Mouse (Mus musculus) heart, embryonic 11.5 days (tissue): Measurements from ENCODE around the gene Cd86. TPM values are rescaled to one million over a fixed set of nuclear protein-coding genes. Genes with fewer than 3 reads are reported as not detected.

Source experiments
- ATAC-seq: fragments of 200-750 bp; cut with Nextera tagmentation; replicated peaks from 2 replicates; pipeline ENCODE4 v1.8.0; 2017; ENCODE audit warnings: moderate library complexity; ENCODE audit not compliant: insufficient number of reproducible peaks, low FRiP score, low TSS enrichment
- H3K27ac ChIP-seq: fragments of 300-500 bp; sonication (generic); 2 replicates; pipeline ENCODE4 v1.5.1; 2014; ENCODE audit warnings: mild to moderate bottlenecking, low read depth, low read length
- H3K27me3 ChIP-seq: fragments of 300-500 bp; sonication (generic); 2 replicates; pipeline ENCODE4 v1.6.1; 2014; ENCODE audit warnings: mild to moderate bottlenecking, low read length, mixed read lengths; ENCODE audit not compliant: control insufficient read depth, insufficient read depth
- H3K36me3 ChIP-seq: fragments of 300-500 bp; sonication (generic); 2 replicates; pipeline ENCODE4 v1.6.1; 2014; ENCODE audit warnings: mild to moderate bottlenecking, low read length, moderate library complexity, mixed read lengths; ENCODE audit not compliant: control insufficient read depth, insufficient read depth
- H3K4me1 ChIP-seq: fragments of 300-500 bp; sonication (generic); 2 replicates; pipeline ENCODE4 v1.6.1; 2014; ENCODE audit warnings: low read length; ENCODE audit not compliant: control insufficient read depth, insufficient read depth
- H3K4me2 ChIP-seq: fragments of 300-500 bp; sonication (generic); 2 replicates; pipeline ENCODE4 v1.6.1; 2014; ENCODE audit warnings: mild to moderate bottlenecking, moderate library complexity
- H3K4me3 ChIP-seq: fragments of 300-500 bp; sonication (generic); 2 replicates; pipeline ENCODE4 v1.5.1; 2014; ENCODE audit warnings: low read depth, low read length
- H3K9ac ChIP-seq: fragments of 300-500 bp; sonication (generic); 2 replicates; pipeline ENCODE4 v1.6.1; 2014; ENCODE audit warnings: mild to moderate bottlenecking, low read depth, low read length, moderate library complexity
- H3K9me3 ChIP-seq: fragments of 300-500 bp; sonication (generic); replicated peaks from 2 replicates; pipeline ENCODE4 v1.6.1; 2016; ENCODE audit warnings: low read length; ENCODE audit not compliant: control insufficient read depth
- WGBS: fragments of 180-500 bp; shearing (Covaris S2); extraction: QIAGEN DNeasy Blood & Tissue Kit; methylation state at CpG from one replicate; pipeline ENCODE4 v1.1.7; 2014; ENCODE audit not compliant: insufficient replicate concordance; 5-methylcytosine and 5-hydroxymethylcytosine counted together
- polyA plus RNA-seq: library from polyadenylated mRNA; unstranded; fragments of >200 nt; fragmentation: Nextera tagmentation; extraction: Ambion mirVana; gene quantifications from 2 replicates; pipeline ENCODE4 v1.2.1, GENCODE M21; 2014

The Cd86 gene
- polyA plus RNA-seq, result 0.59 TPM in 1 of 2 replicates, not detected in the other

DNA sequence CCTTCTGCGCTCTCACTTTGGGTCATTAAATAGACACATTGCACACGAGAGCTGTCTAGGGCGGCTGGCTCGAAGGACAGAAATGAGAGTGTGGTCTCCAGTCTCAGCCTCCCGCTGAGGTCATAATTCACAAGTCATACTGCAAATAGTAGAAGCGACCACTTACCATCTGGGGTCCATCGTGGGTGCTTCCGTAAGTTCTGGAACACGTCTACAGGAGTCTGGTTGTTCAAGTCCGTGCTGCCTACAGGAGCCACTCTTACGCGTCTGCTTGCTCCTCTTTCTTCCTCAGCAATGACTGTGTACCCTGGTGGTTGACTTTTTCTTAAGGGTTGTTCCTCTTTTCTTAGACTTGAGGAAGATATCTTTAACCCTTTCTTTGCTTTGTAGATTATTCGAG lies at the start of gene Cd86:
Gene Cd86 (minus strand): TSS at position 300 of the 400 bp plus-strand sequence.
- ATAC-seq, result no peak
- 84% methylated on average over 13 of the region's 13 CpGs for WGBS
- Histone ChIP-seq H3K9me3 (no peaks in the 10 kb centered on the region), H3K4me1 (no peaks in the 10 kb centered on the region), H3K9ac (no peak within 1 kb of the TSS), H3K27me3 (no peaks in the 10 kb centered on the region), H3K27ac (no peak within 1 kb of the TSS), H3K36me3 (no peaks in the 10 kb centered on the region), H3K4me2 (no peak within 1 kb of the TSS), H3K4me3 (no peak within 1 kb of the TSS)

- Histone ChIP-seq H3K9me3 (no peaks in the 10 kb centered on the region), H3K4me1 (no peaks in the 10 kb centered on the region), H3K27me3 (no peaks in the 10 kb centered on the region), H3K36me3 (no peaks in the 10 kb centered on the region), H3K9ac (no peak overlapping the region), H3K27ac (no peak overlapping the region), H3K4me3 (no peak overlapping the region), H3K4me2 (no peak overlapping the region)
- 77% methylated on average over 12 of the region's 12 CpGs for WGBS
- ATAC-seq, result no peak
These were observed 45.9 kb upstream of the Cd86 start for GRCm38 (mm10) chr16:36711760-36712159.

DNA sequence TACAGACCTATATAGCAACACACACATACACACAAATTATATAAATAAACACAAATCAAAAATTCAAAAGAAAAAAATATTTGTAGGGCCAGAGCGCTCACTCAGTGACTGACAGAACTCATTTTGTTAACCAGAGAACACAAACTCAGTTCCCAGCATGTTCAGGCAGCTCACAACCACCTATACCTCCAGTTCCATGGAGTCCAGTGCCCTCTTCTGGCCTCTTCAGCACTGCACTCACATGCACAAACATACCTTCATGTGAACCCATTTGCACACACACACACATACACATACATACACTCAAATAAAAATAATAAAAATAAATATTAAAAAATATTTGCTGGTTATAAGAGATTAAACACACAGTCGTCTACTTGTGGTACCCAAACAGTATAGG lies 44.9 kb upstream of the Cd86 start:
- no peak for ATAC-seq
- 88% methylated on average over 2 of the region's 2 CpGs for WGBS
- no peaks in the 10 kb centered on the region for H3K36me3 ChIP-seq
- no peaks in the 10 kb centered on the region for H3K9me3 ChIP-seq
- no peak overlapping the region for H3K4me2 ChIP-seq
- H3K27ac ChIP-seq, result no peak overlapping the region
- H3K4me1 ChIP-seq, result no peaks in the 10 kb centered on the region
- no peak overlapping the region for H3K9ac ChIP-seq
- H3K4me3 ChIP-seq, result no peak overlapping the region
- no peaks in the 10 kb centered on the region for H3K27me3 ChIP-seq

DNA sequence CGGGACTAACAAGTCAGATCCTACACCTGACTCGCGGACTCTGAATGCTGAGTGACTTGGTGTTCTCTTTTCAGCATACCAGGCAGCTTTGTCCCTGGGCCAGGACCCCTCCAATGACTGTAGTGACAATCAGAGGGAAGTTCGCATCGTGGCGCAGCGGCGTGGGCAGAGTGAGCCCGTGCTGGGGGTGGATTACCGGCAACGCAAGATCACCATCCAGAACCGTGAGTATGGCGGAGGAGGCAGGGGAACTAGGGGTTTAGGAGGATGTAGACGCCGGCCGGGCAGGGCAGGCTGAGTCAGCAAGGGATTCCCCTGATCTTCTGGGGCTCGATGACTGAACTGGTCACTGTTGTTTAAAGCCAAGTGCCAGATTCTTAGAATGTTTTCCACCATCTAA lies 43.5 kb upstream of the Cd86 start:
- H3K9ac ChIP-seq, result no peak overlapping the region
- no peak for ATAC-seq
- no peaks in the 10 kb centered on the region for H3K36me3 ChIP-seq
- H3K4me2 ChIP-seq, result no peak overlapping the region
- H3K4me3 ChIP-seq, result no peak overlapping the region
- H3K27ac ChIP-seq, result no peak overlapping the region
- no peaks in the 10 kb centered on the region for H3K4me1 ChIP-seq
- H3K9me3 ChIP-seq, result no peaks in the 10 kb centered on the region
- no peaks in the 10 kb centered on the region for H3K27me3 ChIP-seq
- WGBS, result 88% methylated on average over 17 of the region's 17 CpGs

- H3K4me3 ChIP-seq, result no peak overlapping the region
- WGBS, result 70% methylated on average over 7 of the region's 7 CpGs
- H3K4me1 ChIP-seq, result no peaks in the 10 kb centered on the region
- H3K27ac ChIP-seq, result no peak overlapping the region
- no peaks in the 10 kb centered on the region for H3K27me3 ChIP-seq
- ATAC-seq, result no peak
- no peak overlapping the region for H3K4me2 ChIP-seq
- no peak overlapping the region for H3K9ac ChIP-seq
- H3K9me3 ChIP-seq, result no peaks in the 10 kb centered on the region
- H3K36me3 ChIP-seq, result no peaks in the 10 kb centered on the region
These were observed 42.9 kb upstream of the Cd86 start for GRCm38 (mm10) chr16:36708751-36709150.

GRCm38 (mm10) chr16:36707702-36708423 lies 42.0 kb upstream of the Cd86 start:
- whole genome bisulfite sequencing, result 67% methylated on average over 6 of the region's 6 CpGs

DNA sequence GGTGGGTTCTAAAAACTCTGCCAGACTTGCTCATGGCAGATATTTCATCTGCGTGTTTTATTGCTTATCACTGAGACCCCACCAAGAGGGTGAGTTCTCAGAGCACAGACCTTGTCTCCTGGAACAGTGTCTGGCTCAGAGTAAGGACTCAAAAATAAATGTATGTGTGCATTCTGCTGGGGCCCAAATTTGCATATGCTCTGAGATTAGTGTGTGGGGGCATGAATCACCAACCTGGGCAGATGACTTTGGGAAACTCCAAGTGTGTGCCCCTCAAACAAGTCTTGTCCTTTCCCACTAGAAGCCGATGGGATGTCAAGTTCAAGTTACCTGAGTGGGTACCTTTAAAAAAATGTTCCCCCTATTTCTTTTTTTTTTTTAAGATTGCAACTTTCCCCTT lies 34.6 kb upstream of the Cd86 start:
- H3K4me1 ChIP-seq, result no peaks in the 10 kb centered on the region; the same call in 1 of the 2 replicates
- WGBS, result 83% methylated on average over 2 of the region's 2 CpGs
- no peak overlapping the region for H3K4me2 ChIP-seq
- no peak overlapping the region for H3K4me3 ChIP-seq
- no peaks in the 10 kb centered on the region for H3K9me3 ChIP-seq
- no peak for ATAC-seq
- H3K27me3 ChIP-seq, result no peaks in the 10 kb centered on the region
- H3K36me3 ChIP-seq, result no peaks in the 10 kb centered on the region
- H3K27ac ChIP-seq, result no peak overlapping the region
- H3K9ac ChIP-seq, result no peak overlapping the region

More at GRCm38 (mm10) chr16:36707702-36708423, 42.0 kb upstream of the Cd86 start:
- Histone ChIP-seq H3K4me2 (no peak overlapping the region), H3K4me1 (no peaks in the 10 kb centered on the region), H3K27me3 (no peaks in the 10 kb centered on the region), H3K9ac (no peak overlapping the region), H3K9me3 (no peaks in the 10 kb centered on the region), H3K27ac (no peak overlapping the region), H3K36me3 (no peaks in the 10 kb centered on the region), H3K4me3 (no peak overlapping the region)
- no peak for ATAC-seq

DNA sequence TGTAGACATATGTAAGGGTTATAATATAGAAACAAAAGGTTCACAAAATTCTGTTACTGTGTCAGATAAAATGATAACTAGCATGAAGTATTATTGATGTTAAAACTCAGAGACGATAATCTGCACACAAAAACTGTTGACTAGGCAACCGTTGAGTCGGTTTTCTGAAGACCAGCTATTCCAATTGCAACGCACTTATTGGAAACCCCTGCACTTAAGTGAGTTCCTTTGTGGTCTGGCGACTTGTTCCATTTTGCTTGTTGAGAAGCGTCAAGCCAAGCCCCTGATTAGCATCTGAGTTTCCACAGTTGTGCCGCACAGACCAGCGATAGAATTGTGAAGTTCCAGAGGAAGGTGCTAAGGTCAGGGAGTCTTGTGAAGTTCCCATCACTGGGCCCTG lies 31.4 kb upstream of the Cd86 start:
- Histone ChIP-seq H3K27me3 (peaks cover 22% of the 10 kb centered on the region), H3K4me2 (no peak overlapping the region), H3K4me3 (no peak overlapping the region), H3K9ac (no peak overlapping the region), H3K4me1 (no peaks in the 10 kb centered on the region; the same call in 1 of the 2 replicates), H3K27ac (no peak overlapping the region), H3K9me3 (no peaks in the 10 kb centered on the region), H3K36me3 (no peaks in the 10 kb centered on the region)
- ATAC-seq, result no peak
- WGBS, result 68% methylated on average over 8 of the region's 8 CpGs

- no peak for ATAC-seq
- Histone ChIP-seq H3K9me3 (no peaks in the 10 kb centered on the region), H3K4me3 (no peak overlapping the region), H3K4me2 (no peak overlapping the region), H3K9ac (no peak overlapping the region), H3K27me3 (peaks cover 22% of the 10 kb centered on the region), H3K4me1 (no peaks in the 10 kb centered on the region), H3K36me3 (no peaks in the 10 kb centered on the region), H3K27ac (no peak overlapping the region)
- WGBS, result 58% methylated on average over 9 of the region's 9 CpGs
These were observed 29.0 kb upstream of the Cd86 start for GRCm38 (mm10) chr16:36694798-36695290.
